28 mouse cellular contexts compared by ENCODE assay signal in the genomic region with DNA sequence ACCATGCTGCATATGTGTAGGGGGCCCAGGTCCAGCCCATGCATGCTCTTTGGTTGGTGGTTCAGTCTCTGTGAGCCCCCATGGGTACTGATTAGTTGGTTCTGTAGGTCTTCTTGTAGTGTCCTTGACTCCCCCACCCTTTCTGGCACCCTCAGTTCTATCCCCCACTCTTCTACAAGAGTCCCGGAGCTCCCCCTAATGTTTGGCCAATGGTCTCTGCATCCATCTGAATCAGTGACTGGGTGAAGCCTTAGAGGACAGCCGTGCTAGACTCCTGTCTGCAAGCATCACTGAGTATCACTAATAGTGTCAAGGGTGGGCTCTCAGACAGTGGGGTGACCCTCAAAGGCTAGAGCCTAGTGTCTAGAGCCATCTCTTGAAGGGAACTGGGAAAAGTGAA.
DNase-seq lines count a peak whose midpoint lies in the region; ATAC-seq and TF ChIP-seq lines count a peak whose summit lies in the region.
"Had no signal": no experiment of that assay in that cellular context is flagged by ENCODE, and none has a peak within 500 bp of the region (broad histone marks: within the 10 kb centered on the region; RNA-seq: fewer than 3 reads in every experiment).

No protein-coding gene starts in this region.

- WGBS in cerebellum, adult 2 months: 66% methylated on average over 2 of the region's 2 CpGs

- H3K4me1 ChIP-seq in cerebellum, adult 2 months (ENCODE audit: control insufficient read depth, insufficient read depth, low read length): no peaks in the 10 kb centered on the region
- H3K4me1 ChIP-seq: embryonic facial prominence, embryonic 12.5 days; forebrain, embryonic 10.5 days; kidney, embryonic 15.5 days; lung, embryonic 15.5 days; megakaryocyte, embryonic 14.5 days had no signal

- H3K4me3 ChIP-seq in cerebellum, adult 2 months (replicated peaks; ENCODE audit: insufficient read depth, low read depth, low read length): no peak overlapping the region
- H3K4me3 ChIP-seq in left cerebral cortex, adult 2 months: no peak overlapping the region
- H3K4me3 ChIP-seq: embryonic facial prominence, embryonic 12.5 days; forebrain, embryonic 10.5 days; kidney, embryonic 15.5 days; lung, embryonic 15.5 days; megakaryocyte, embryonic 14.5 days; midbrain, embryonic 13.5 days had no signal

- TF ChIP-seq POLR2A in cerebellum, adult 2 months (IDR thresholded peaks at IDR 0.05; ENCODE audit: borderline replicate concordance, insufficient read depth, low read length): no peak

- no peak for ATAC-seq in cerebellum, adult (ENCODE audit: insufficient number of reproducible peaks, low FRiP score, low TSS enrichment)
- ATAC-seq in frontal cortex, adult (ENCODE audit: low TSS enrichment): peak; percentile 47; the same call in 1 of the 2 replicates
- ATAC-seq: activated CD4-positive, CD25-positive, alpha-beta regulatory T cell, adult 4 months; forebrain, embryonic 16.5 days; midbrain, embryonic 13.5 days had no signal

- H3K27ac ChIP-seq in cerebellum, adult 2 months (ENCODE audit: insufficient read depth, low read length): no peak overlapping the region
- H3K27ac ChIP-seq in left cerebral cortex, adult 2 months: no peak overlapping the region
- H3K27ac ChIP-seq: embryonic facial prominence, embryonic 12.5 days; forebrain, embryonic 10.5 days; kidney, embryonic 15.5 days; liver, embryonic 14.5 days; lung, embryonic 15.5 days; midbrain, embryonic 13.5 days had no signal

- no peaks in the 10 kb centered on the region for H3K27me3 ChIP-seq in cerebellum, adult 2 months (ENCODE audit: control insufficient read depth, insufficient read depth, low read length)
- H3K27me3 ChIP-seq: embryonic facial prominence, embryonic 12.5 days; kidney, embryonic 15.5 days; lung, embryonic 15.5 days; midbrain, embryonic 13.5 days had no signal

- TF ChIP-seq CTCF in cerebellum, adult 2 months (IDR thresholded peaks at IDR 0.05; ENCODE audit: borderline replicate concordance, insufficient read depth, low read depth, low read length): peak; percentile 38
- TF ChIP-seq CTCF in left cerebral cortex, adult 2 months (IDR thresholded peaks at IDR 0.05): peak; percentile 5; the same call in 1 of the 2 replicates

- no peak for DNase-seq in cerebellum, adult 2 months
- no peak for DNase-seq in frontal cortex, postnatal 10 days (ENCODE audit: low spot score in 2 of 2)
- no peak for DNase-seq in left cerebral cortex, adult 2 months (ENCODE audit: extremely low spot score in 1 of 2, low spot score in 2 of 2)
- DNase-seq in left cerebral cortex, adult 11 months (ENCODE audit: low spot score): no peak
- DNase-seq in brain, adult 2 months (ENCODE audit: low read depth, low spot score): peak; percentile 50
- no peak for DNase-seq in testis, postnatal 10 days (ENCODE audit: low spot score)
- DNase-seq: adrenal gland, adult 2 months; adrenal gland, postnatal 36 days; gastrocnemius, postnatal 14 days; heart, postnatal 14 days; kidney, adult 11 months; kidney, postnatal 36 days; liver; lung, postnatal 36 days; right cerebral cortex, postnatal 25 days; thymus, adult 2 months; thymus, postnatal 36 days had no signal

- intact Hi-C loops in left cerebral cortex, adult 2 months (cut with DNase I): no loop called here
